13 mouse cellular contexts compared by ENCODE assay signal in genomic region chr12:60352138-60352537, GRCm38 (mm10).
DNase-seq lines count a peak whose midpoint lies in the region; ATAC-seq lines count a peak whose summit lies in the region.
"Had no signal": no experiment of that assay in that cellular context is flagged by ENCODE, and none has a peak within 500 bp of the region (broad histone marks: within the 10 kb centered on the region; RNA-seq: fewer than 3 reads in every experiment).

No protein-coding gene starts in this region.

- 0 out of 2 replicates have a peak, but pooled peaks have one; percentile 36 for ATAC-seq in common myeloid progenitor, adult 5-6 weeks (replicated peaks; ENCODE audit: low read depth, poor library complexity, severe bottlenecking)
- peak; percentile 42 for ATAC-seq in megakaryocyte progenitor cell, adult 5-6 weeks (replicated peaks; ENCODE audit: poor library complexity)
- ATAC-seq: forebrain, embryonic 13.5 days; forebrain, postnatal 0 days had no signal

- peak; percentile 3 for DNase-seq in adrenal gland, postnatal 10 days
- no peak for DNase-seq in adrenal gland, adult (ENCODE audit: inconsistent age in 2 of 2, low spot score in 1 of 2)
- peak; percentile 26 for DNase-seq in 3T3-L1 (ENCODE audit: low read depth, low spot score)
- no peak for DNase-seq in left cerebral cortex, adult 18-20 months (ENCODE audit: low spot score in 2 of 2)
- no peak for DNase-seq in layer of hippocampus, postnatal 36 days
- DNase-seq: adrenal gland, postnatal 25 days; cerebellum, adult 18-20 months; cerebellum, adult 9-11 months; forebrain, postnatal 0 days; gastrocnemius, postnatal 14 days had no signal

Comparison
In these comparisons a context has a peak if more than half of its experiments do, and no peak if none do; other contexts are left out.
1. DNase-seq: peak in adrenal gland, postnatal 10 days (single experiment) and 3T3-L1 (single experiment); none in adrenal gland, adult (0 of 2), left cerebral cortex, adult 18-20 months (0 of 2) and layer of hippocampus, postnatal 36 days (0 of 2).